Mouse (Mus musculus): ENCODE measurements around the gene Gm11627. TPM values are rescaled to one million over a fixed set of nuclear protein-coding genes. Genes with fewer than 3 reads are reported as not detected.
"Not testable (repeated sequence)": the region's sequence is repeated elsewhere in the genome, so short reads cannot be mapped to it uniquely, and the experiment has no call there.

The Gm11627 gene
- polyA plus RNA-seq, 1 experiment from 2014 or later, result 23.2 TPM

GRCm38 (mm10) chr11:102556031-102556715 is 23.1 kb downstream of the Gm11627 start, which contains the start of gene Gpatch8:
Gene Gpatch8 (minus strand): TSS chr11:102556392.
- no peaks in the 10 kb centered on the region for H3K9me3 ChIP-seq (ENCODE audit: control insufficient read depth, low read length)
- WGBS, result under 1% methylated on average over 35 of the region's 55 CpGs
- peak within 1 kb of the TSS; percentile 94 for H3K27ac ChIP-seq (ENCODE audit: low read length)
- ATAC-seq (ENCODE audit: low read depth), result peak; percentile 99
- H3K4me2 ChIP-seq (ENCODE audit: low read depth, low read length), result peak within 1 kb of the TSS; percentile 63
- peak within 1 kb of the TSS; percentile 84 for H3K4me3 ChIP-seq (ENCODE audit: low read length)
- H3K4me1 ChIP-seq (replicated peaks; ENCODE audit: control insufficient read depth, insufficient read depth, low read length), result peaks cover 14% of the 10 kb centered on the region
- H3K27me3 ChIP-seq (ENCODE audit: control insufficient read depth, insufficient read depth, low read depth, low read length), result no peaks in the 10 kb centered on the region
- peak within 1 kb of the TSS; percentile 96 for H3K9ac ChIP-seq (ENCODE audit: low read length)
- H3K36me3 ChIP-seq (ENCODE audit: control insufficient read depth, insufficient read depth, low read length), result no peaks in the 10 kb centered on the region

- H3K27ac ChIP-seq (ENCODE audit: low read length), result peak overlapping the region; percentile 94
- peak overlapping the region; percentile 63 for H3K4me2 ChIP-seq (ENCODE audit: low read depth, low read length)
- H3K27me3 ChIP-seq (ENCODE audit: control insufficient read depth, insufficient read depth, low read depth, low read length), result no peaks in the 10 kb centered on the region
- WGBS, result 1% methylated on average over 33 of the region's 39 CpGs
- peak overlapping the region; percentile 96 for H3K9ac ChIP-seq (ENCODE audit: low read length)
- H3K36me3 ChIP-seq (ENCODE audit: control insufficient read depth, insufficient read depth, low read length), result no peaks in the 10 kb centered on the region
- peak; percentile 49 for ATAC-seq (ENCODE audit: low read depth)
- H3K4me1 ChIP-seq (replicated peaks; ENCODE audit: control insufficient read depth, insufficient read depth, low read length), result peaks cover 14% of the 10 kb centered on the region
- no peaks in the 10 kb centered on the region for H3K9me3 ChIP-seq (ENCODE audit: control insufficient read depth, low read length)
- H3K4me3 ChIP-seq (ENCODE audit: low read length), result peak overlapping the region; percentile 84
These were observed 23.7 kb downstream of the Gm11627 start for GRCm38 (mm10) chr11:102555400-102556030.

GRCm38 (mm10) chr11:102552051-102552450 is 27.2 kb downstream of the Gm11627 start:
- Histone ChIP-seq H3K9ac (ENCODE audit: low read length) (no peak overlapping the region), H3K36me3 (ENCODE audit: control insufficient read depth, insufficient read depth, low read length) (peaks cover 4% of the 10 kb centered on the region; the same call in 1 of the 2 replicates), H3K27ac (ENCODE audit: low read length) (no peak overlapping the region), H3K9me3 (ENCODE audit: control insufficient read depth, low read length) (no peaks in the 10 kb centered on the region), H3K4me1 (replicated peaks; ENCODE audit: control insufficient read depth, insufficient read depth, low read length) (peaks cover 14% of the 10 kb centered on the region), H3K27me3 (ENCODE audit: control insufficient read depth, insufficient read depth, low read depth, low read length) (no peaks in the 10 kb centered on the region), H3K4me2 (ENCODE audit: low read depth, low read length) (no peak overlapping the region), H3K4me3 (ENCODE audit: low read length) (no peak overlapping the region)
- 83% methylated on average over 3 of the region's 3 CpGs for WGBS
- no peak for ATAC-seq (ENCODE audit: low read depth)

GRCm38 (mm10) chr11:102551176-102551575 is 28.1 kb downstream of the Gm11627 start:
- Histone ChIP-seq H3K4me3 (ENCODE audit: low read length) (no peak overlapping the region), H3K27ac (ENCODE audit: low read length) (no peak overlapping the region), H3K27me3 (ENCODE audit: control insufficient read depth, insufficient read depth, low read depth, low read length) (no peaks in the 10 kb centered on the region), H3K36me3 (ENCODE audit: control insufficient read depth, insufficient read depth, low read length) (peaks cover 4% of the 10 kb centered on the region; the same call in 1 of the 2 replicates), H3K4me1 (replicated peaks; ENCODE audit: control insufficient read depth, insufficient read depth, low read length) (peaks cover 14% of the 10 kb centered on the region), H3K4me2 (ENCODE audit: low read depth, low read length) (no peak overlapping the region), H3K9ac (ENCODE audit: low read length) (no peak overlapping the region), H3K9me3 (ENCODE audit: control insufficient read depth, low read length) (no peaks in the 10 kb centered on the region)
- ATAC-seq (ENCODE audit: low read depth), result no peak

- H3K9ac ChIP-seq (ENCODE audit: low read length), result no peak overlapping the region
- 89% methylated on average over 5 of the region's 5 CpGs for WGBS
- H3K4me2 ChIP-seq (ENCODE audit: low read depth, low read length), result no peak overlapping the region
- no peaks in the 10 kb centered on the region for H3K27me3 ChIP-seq (ENCODE audit: control insufficient read depth, insufficient read depth, low read depth, low read length)
- 0 out of 2 replicates have a peak, but pooled peaks cover 4% of the 10 kb centered on the region for H3K36me3 ChIP-seq (ENCODE audit: control insufficient read depth, insufficient read depth, low read length)
- no peaks in the 10 kb centered on the region for H3K9me3 ChIP-seq (ENCODE audit: control insufficient read depth, low read length)
- H3K27ac ChIP-seq (ENCODE audit: low read length), result no peak overlapping the region
- ATAC-seq (ENCODE audit: low read depth), result no peak
- H3K4me1 ChIP-seq (replicated peaks; ENCODE audit: control insufficient read depth, insufficient read depth, low read length), result no peaks in the 10 kb centered on the region
- H3K4me3 ChIP-seq (ENCODE audit: low read length), result no peak overlapping the region
These were observed 37.8 kb downstream of the Gm11627 start for GRCm38 (mm10) chr11:102541471-102541870.

GRCm38 (mm10) chr11:102540286-102540685 is 39.0 kb downstream of the Gm11627 start:
- not testable (repeated sequence) for H3K4me1 ChIP-seq (replicated peaks; ENCODE audit: control insufficient read depth, insufficient read depth, low read length); ATAC-seq (ENCODE audit: low read depth); H3K27ac ChIP-seq (ENCODE audit: low read length); H3K9me3 ChIP-seq (ENCODE audit: control insufficient read depth, low read length); H3K4me3 ChIP-seq (ENCODE audit: low read length); H3K27me3 ChIP-seq (ENCODE audit: control insufficient read depth, insufficient read depth, low read depth, low read length); H3K4me2 ChIP-seq (ENCODE audit: low read depth, low read length); H3K9ac ChIP-seq (ENCODE audit: low read length); H3K36me3 ChIP-seq (ENCODE audit: control insufficient read depth, insufficient read depth, low read length)

GRCm38 (mm10) chr11:102539690-102540089 is 39.6 kb downstream of the Gm11627 start:
- no peaks in the 10 kb centered on the region for H3K27me3 ChIP-seq (ENCODE audit: control insufficient read depth, insufficient read depth, low read depth, low read length)
- ATAC-seq (ENCODE audit: low read depth), result no peak
- no peak overlapping the region for H3K4me3 ChIP-seq (ENCODE audit: low read length)
- H3K9ac ChIP-seq (ENCODE audit: low read length), result no peak overlapping the region
- WGBS, result 76% methylated on average over 1 of the region's 1 CpGs
- H3K36me3 ChIP-seq (ENCODE audit: control insufficient read depth, insufficient read depth, low read length), result peaks cover 6% of the 10 kb centered on the region; the same call in 1 of the 2 replicates
- no peaks in the 10 kb centered on the region for H3K4me1 ChIP-seq (replicated peaks; ENCODE audit: control insufficient read depth, insufficient read depth, low read length)
- H3K27ac ChIP-seq (ENCODE audit: low read length), result no peak overlapping the region
- H3K9me3 ChIP-seq (ENCODE audit: control insufficient read depth, low read length), result no peaks in the 10 kb centered on the region
- H3K4me2 ChIP-seq (ENCODE audit: low read depth, low read length), result no peak overlapping the region

GRCm38 (mm10) chr11:102536210-102536609 is 43.1 kb downstream of the Gm11627 start:
- WGBS, result 63% methylated on average over 3 of the region's 3 CpGs
- no peaks in the 10 kb centered on the region for H3K27me3 ChIP-seq (ENCODE audit: control insufficient read depth, insufficient read depth, low read depth, low read length)
- peaks cover 6% of the 10 kb centered on the region; the same call in 1 of the 2 replicates for H3K36me3 ChIP-seq (ENCODE audit: control insufficient read depth, insufficient read depth, low read length)
- no peak overlapping the region for H3K27ac ChIP-seq (ENCODE audit: low read length)
- H3K4me2 ChIP-seq (ENCODE audit: low read depth, low read length), result no peak overlapping the region
- no peak overlapping the region for H3K9ac ChIP-seq (ENCODE audit: low read length)
- no peak for ATAC-seq (ENCODE audit: low read depth)
- no peaks in the 10 kb centered on the region; the same call in 1 of the 2 replicates for H3K4me1 ChIP-seq (replicated peaks; ENCODE audit: control insufficient read depth, insufficient read depth, low read length)
- no peaks in the 10 kb centered on the region for H3K9me3 ChIP-seq (ENCODE audit: control insufficient read depth, low read length)
- no peak overlapping the region for H3K4me3 ChIP-seq (ENCODE audit: low read length)

GRCm38 (mm10) chr11:102534078-102534477 is 45.2 kb downstream of the Gm11627 start:
- no peak overlapping the region for H3K4me3 ChIP-seq (ENCODE audit: low read length)
- H3K27me3 ChIP-seq (ENCODE audit: control insufficient read depth, insufficient read depth, low read depth, low read length), result no peaks in the 10 kb centered on the region
- peaks cover 6% of the 10 kb centered on the region; the same call in 1 of the 2 replicates for H3K36me3 ChIP-seq (ENCODE audit: control insufficient read depth, insufficient read depth, low read length)
- H3K9ac ChIP-seq (ENCODE audit: low read length), result no peak overlapping the region
- no peaks in the 10 kb centered on the region; the same call in 1 of the 2 replicates for H3K4me1 ChIP-seq (replicated peaks; ENCODE audit: control insufficient read depth, insufficient read depth, low read length)
- 69% methylated on average over 2 of the region's 2 CpGs for WGBS
- H3K9me3 ChIP-seq (ENCODE audit: control insufficient read depth, low read length), result no peaks in the 10 kb centered on the region
- H3K27ac ChIP-seq (ENCODE audit: low read length), result no peak overlapping the region
- H3K4me2 ChIP-seq (ENCODE audit: low read depth, low read length), result no peak overlapping the region
- no peak for ATAC-seq (ENCODE audit: low read depth)

All from lung, embryonic 16.5 days (tissue).